Mouse (Mus musculus) cerebellum, adult 18-20 months (tissue): ENCODE measurements around the gene Gpatch2.

Experiments
- DNase-seq, 2 experiments: peaks; one replicate each; pipeline ENCODE4 v3.0.0; 2021

Gene Gpatch2

GRCm38 (mm10) chr1:187250741-187251262 is 35.5 kb downstream of the Gpatch2 start:
- no peak for DNase-seq

DNA sequence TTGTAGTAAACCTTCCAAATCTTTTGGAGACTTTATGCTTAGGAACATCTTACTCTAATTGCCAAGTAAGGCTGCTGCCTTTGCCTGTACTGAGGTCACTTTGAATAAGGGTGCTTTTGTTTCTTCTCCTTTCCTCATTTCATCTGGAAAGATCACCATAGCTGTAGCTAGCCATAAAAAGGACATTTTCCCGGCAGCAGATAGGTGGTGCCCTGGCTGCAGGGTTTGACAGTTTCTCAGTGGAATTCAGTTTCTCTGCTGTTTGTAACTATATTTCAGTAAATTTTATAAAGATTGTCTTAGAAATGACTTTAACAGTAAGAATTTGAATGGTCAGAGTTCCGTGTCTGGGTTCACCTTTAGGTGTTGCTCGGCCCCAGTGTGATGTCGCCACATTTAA is 43.4 kb downstream of the Gpatch2 start:
- DNase-seq, result no peak

DNA sequence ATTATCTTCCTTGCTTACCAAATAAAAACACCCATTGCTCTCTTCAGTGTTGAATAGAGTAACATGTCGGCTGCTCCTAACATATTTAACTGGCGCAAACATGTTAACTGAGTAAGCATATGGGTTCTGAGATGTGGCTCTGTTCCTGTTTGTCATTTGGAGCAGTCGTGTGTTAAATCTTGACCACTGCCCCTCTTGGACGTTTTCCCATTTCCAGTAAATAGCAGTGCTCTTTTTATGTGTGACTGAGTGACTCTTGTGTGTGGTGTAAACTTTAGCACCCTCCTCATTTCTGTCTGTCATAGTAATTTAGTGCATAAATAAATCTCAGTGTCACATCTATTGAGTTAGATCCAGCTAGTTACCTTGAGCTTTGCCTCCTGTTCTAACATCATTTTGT is 52.3 kb downstream of the Gpatch2 start:
- no peak for DNase-seq

DNA sequence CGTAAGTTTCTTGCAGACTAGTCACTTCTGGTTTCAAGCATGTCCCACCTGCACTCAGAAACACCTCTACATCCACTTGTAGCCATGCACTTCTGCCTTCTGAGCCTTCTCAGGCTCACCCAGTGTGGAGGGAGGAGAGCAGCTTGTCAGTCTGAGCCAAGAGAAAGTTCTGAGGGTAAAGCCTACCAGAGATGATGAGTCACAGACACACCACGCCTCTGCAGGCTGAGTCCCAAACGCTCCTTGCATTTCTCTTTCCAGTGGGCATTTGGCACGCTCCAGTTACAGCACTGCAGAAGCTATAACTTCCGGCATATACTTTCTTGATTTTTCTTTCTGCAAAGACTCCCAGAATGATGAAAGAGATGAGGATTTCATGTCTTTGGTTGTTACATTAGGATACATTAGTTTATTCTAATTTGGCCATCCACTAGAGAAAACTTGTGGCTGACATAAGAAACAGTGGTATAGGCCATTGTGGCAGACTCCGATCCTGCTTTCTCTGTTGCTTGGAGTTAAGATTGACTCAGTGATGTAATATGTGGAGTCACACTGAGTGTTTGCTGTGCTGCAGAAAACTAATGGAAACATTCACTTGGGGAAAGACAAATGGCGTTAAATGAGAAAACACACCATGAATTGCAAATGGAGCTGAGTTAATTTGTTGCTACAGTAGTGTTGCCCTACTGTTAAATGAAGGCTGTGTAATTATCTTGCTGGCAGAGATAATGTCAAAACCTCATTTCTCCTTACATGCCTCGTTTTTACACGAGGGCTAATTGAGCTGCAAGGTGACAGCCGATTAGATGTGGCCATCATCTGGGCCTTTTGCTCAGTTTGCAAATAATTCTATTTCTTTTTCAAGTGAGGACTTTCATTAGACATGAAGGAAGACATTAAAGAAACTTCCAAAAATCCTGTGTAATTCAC is 55.3 kb downstream of the Gpatch2 start:
- no peak for DNase-seq

DNA sequence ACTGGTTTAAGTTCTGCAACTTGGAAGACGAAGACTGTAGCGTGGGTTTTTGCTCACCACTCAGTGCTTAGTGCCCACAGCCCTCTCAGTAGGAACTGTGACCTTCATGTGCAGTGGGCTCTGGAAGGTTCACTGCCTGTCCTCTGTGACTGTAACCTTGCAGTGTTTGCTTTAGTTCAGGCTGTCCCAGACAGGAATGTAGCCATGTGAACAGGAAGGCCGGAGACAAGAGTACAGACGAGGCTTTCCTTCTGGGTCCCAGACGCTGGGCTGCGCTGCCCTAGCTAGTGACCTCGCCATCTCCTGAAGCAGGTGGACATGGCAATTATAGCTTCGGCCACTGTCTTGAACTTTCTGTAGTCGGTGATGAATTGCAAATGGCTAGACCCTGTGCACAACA is 62.0 kb downstream of the Gpatch2 start:
- no peak for DNase-seq

- DNase-seq, result no peak
These were observed 63.2 kb downstream of the Gpatch2 start for GRCm38 (mm10) chr1:187278472-187278871.

DNA sequence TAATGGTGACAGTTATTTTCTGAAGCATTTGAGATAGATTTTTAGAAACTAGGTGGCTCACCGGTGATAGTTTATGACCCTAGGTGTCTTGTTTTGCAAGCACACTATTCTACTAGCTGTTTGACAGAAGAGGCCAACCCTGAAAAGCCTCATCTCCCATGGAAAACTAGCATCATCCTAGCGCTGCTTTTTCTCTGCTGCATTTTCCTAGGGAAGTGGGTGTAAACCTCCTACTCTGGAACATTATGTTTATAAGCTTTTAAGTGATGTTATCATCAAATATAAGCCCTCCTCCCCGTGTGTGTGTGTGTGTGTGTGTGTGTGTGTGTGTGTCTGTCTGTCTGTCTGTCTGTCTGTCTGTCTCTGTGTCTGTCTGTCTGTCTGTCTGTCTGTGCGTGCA is 64.5 kb downstream of the Gpatch2 start:
- no peak for DNase-seq

GRCm38 (mm10) chr1:187282321-187282720 is 67.0 kb downstream of the Gpatch2 start:
- DNase-seq, result no peak

DNA sequence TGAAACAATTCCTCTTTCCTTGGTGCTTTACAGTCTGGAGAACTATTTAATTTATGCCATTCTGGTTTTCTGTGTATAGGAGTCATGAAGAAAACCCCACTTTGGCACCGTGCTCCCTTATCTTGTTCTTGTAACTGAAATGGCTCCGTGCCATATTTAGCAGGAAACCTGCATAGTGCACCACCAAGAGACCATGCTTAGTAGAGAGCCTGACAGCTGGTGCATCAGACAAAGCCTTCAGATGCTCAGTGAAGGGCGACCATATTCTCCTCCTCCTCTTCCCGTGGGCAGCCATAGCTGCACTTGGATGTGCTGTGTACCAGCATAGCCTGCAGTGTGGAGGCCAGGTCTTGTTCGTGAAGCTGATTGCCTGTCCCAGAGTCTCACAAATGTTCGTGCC is 67.5 kb downstream of the Gpatch2 start:
- no peak for DNase-seq

GRCm38 (mm10) chr1:187285735-187286134 is 70.4 kb downstream of the Gpatch2 start:
- DNase-seq, result no peak

DNA sequence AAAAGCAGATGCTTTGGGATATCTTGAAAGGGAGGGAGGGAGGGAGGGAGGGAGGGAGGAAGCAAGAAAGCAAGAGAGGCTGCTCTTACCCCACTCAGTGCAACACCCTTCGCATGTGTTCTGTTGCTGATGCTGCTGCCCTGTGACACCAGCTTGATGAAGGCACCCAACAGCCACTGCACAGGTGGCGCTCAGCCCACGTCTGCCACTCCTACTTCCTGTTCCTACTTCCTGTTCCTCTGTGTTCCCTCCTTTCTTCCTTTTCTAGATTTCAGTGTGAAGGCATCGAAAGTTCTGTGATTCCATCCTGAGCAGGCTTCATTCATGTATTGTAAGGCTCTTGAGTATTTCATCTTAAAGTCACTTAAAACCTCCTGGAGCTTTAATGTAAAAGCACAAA is 71.1 kb downstream of the Gpatch2 start:
- no peak for DNase-seq

GRCm38 (mm10) chr1:187286924-187287323 is 71.6 kb downstream of the Gpatch2 start:
- no peak for DNase-seq

DNA sequence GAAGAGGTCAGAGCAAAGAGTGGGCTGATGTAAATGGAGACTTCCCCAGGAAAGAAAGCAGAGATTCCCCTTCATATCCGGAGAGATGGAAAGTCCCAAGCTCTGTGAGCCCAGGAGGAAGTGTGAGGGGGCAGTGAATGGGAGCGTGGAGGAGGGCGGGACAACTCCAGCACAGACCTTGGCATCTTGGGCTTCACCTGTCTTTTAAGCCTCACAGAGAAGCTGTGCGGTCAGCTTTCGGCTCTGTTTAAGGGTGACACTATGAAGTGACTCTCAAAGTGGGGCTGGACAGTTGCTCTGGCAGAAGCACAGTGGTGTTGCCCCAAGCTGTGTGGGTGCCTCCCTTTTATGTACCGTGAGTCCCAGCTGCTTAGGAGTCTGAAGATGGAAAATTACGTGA is 74.9 kb downstream of the Gpatch2 start:
- DNase-seq, result no peak

- no peak for DNase-seq
These were observed 76.4 kb downstream of the Gpatch2 start for GRCm38 (mm10) chr1:187291480-187292394.

- DNase-seq, result no peak
These were observed 77.1 kb downstream of the Gpatch2 start for GRCm38 (mm10) chr1:187292395-187292749.

GRCm38 (mm10) chr1:187293233-187293632 is 77.9 kb downstream of the Gpatch2 start:
- no peak for DNase-seq

GRCm38 (mm10) chr1:187294522-187294921 is 79.2 kb downstream of the Gpatch2 start:
- no peak for DNase-seq

GRCm38 (mm10) chr1:187295038-187295559 is 79.8 kb downstream of the Gpatch2 start:
- no peak for DNase-seq

- DNase-seq, result no peak
These were observed 80.4 kb downstream of the Gpatch2 start for GRCm38 (mm10) chr1:187295711-187296110.

DNA sequence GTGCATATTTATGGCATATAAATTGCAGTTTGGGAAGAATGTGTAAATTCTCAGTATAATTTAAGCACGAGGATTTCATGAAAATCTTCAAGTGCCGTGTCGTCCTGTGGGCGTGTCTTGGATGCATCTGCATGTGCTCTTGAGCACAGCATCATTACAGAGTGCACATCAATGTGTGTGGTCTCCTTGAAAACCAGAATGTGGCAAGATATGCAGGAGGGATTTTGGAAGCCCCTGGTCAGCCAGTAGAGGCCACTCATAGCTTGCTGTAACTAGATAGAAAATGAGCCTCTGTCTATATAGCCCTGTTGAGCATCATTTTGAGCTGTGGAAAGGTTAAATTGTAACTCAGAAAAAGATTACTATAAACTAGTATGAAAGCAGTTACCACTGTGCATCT is 83.9 kb downstream of the Gpatch2 start:
- DNase-seq, result no peak

DNA sequence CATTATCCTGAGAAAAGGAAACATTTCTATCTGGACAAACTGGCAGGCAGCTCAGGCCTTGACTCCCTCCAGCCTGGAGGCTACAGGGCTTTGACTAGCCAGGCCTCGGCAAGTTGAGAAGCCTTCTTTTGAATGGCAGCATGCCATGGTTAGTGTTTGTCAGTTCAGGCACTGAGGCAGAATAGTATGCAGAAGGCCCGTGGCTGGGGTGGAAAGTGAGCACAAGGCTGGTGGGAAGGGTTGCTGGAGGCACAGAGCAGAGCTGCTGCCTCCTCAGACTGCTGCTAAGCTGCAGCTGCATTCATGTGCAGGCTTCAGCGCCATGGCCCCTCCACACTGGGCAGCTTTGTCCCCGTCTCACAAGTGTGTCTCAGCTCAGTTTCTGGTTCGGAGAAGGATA is 85.3 kb downstream of the Gpatch2 start:
- no peak for DNase-seq

GRCm38 (mm10) chr1:187303221-187303620 is 87.9 kb downstream of the Gpatch2 start:
- DNase-seq, result no peak

GRCm38 (mm10) chr1:187307335-187307734 is 92.0 kb downstream of the Gpatch2 start:
- no peak for DNase-seq
